In the genomic region with DNA sequence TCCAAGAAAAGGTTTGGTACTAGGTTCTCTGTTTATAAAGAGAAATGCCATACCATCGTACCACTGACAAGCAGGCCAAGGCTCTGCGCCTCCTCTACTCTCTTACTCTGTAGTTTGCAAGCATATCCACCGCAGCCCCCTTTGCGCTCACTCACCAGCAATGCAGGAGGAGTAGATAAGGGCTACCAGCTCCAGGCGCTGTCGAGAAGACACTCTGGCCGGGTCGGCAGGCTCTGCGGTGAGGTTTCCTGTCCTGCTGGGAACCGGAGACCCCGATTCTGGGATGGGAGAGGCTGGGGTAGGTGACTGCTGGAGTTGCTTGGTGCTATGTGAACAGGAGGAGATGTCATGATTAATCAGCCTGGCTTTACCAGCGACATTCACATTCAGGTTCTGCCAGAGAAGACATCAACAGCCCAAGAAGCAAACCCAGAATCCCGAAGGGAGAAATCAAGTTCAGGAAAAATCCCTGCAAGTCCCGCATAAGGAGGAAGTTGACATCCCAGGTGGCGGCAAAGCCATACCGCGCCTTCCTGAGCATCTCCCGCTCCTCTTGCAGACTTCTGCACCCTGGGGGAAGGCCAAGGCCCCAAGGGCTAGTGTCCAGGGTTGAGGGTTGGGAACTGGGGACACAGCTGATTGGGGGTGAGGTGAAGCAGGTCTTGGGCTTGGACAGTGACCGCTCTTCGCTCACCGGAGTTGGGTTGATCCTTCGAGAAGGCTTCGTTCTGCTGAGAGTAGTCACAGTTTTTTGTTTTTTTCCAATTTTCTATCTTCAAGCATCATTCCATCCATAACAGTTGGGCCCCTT, we compare ENCODE assay signal across 8 mouse cellular contexts.
DNase-seq lines count a peak whose midpoint lies in the region; ATAC-seq and TF ChIP-seq lines count a peak whose summit lies in the region.

No protein-coding gene starts in this region.

- no peak for ATAC-seq in heart, embryonic 16.5 days (replicated peaks; ENCODE audit: extremely low read depth, insufficient read depth, low FRiP score)
- ATAC-seq in liver, embryonic 11.5 days (replicated peaks; ENCODE audit: low FRiP score), result peak; percentile 46
- no peak for ATAC-seq in activated CD4-positive, CD25-positive, alpha-beta regulatory T cell, adult 4 months

- peak; percentile 28 for DNase-seq in adrenal gland, postnatal 14 days
- DNase-seq in adrenal gland, postnatal 4 days (ENCODE audit: low spot score in 2 of 2), result no peak
- DNase-seq in 3134 (ENCODE audit: extremely low read depth, insufficient read length, low spot score), result peak; percentile 27
- peak; percentile 69 for DNase-seq in liver, embryonic 11.5 days (ENCODE audit: low spot score)

- peaks cover 35% of the 10 kb centered on the region for H3K36me3 ChIP-seq in heart, embryonic 16.5 days (ENCODE audit: control insufficient read depth, insufficient read depth)
- H3K36me3 ChIP-seq in liver, embryonic 11.5 days (ENCODE audit: control insufficient read depth, insufficient read depth, low read length), result peaks cover 29% of the 10 kb centered on the region
- H3K36me3 ChIP-seq in small intestine, adult 2 months (ENCODE audit: control insufficient read depth, insufficient read depth, low read length), result peaks cover 27% of the 10 kb centered on the region

- no peak for TF ChIP-seq CTCF in cortical plate, adult 2 months (IDR thresholded peaks at IDR 0.05; ENCODE audit: extremely low read depth, insufficient read depth, low read length)
- TF ChIP-seq CTCF in small intestine, adult 2 months (IDR thresholded peaks at IDR 0.05; ENCODE audit: extremely low read depth, insufficient read length, insufficient replicate concordance, low read depth, low read length), result no peak

- H3K27ac ChIP-seq in cortical plate, adult 2 months (ENCODE audit: insufficient read depth, low read length), result no peak overlapping the region
- peak overlapping the region; percentile 96 for H3K27ac ChIP-seq in heart, embryonic 16.5 days (ENCODE audit: low read length)
- H3K27ac ChIP-seq in liver, embryonic 11.5 days (ENCODE audit: low read depth, low read length), result peak overlapping the region; percentile 95; the same call in 1 of the 2 replicates
- H3K27ac ChIP-seq in small intestine, adult 2 months (ENCODE audit: insufficient read depth, low read depth, low read length), result no peak overlapping the region

- peak overlapping the region; percentile 100 for H3K4me3 ChIP-seq in cortical plate, adult 2 months (ENCODE audit: insufficient read depth, low read length)
- peak overlapping the region; percentile 97 for H3K4me3 ChIP-seq in heart, embryonic 16.5 days (ENCODE audit: low read length)
- peak overlapping the region; percentile 92 for H3K4me3 ChIP-seq in liver, embryonic 11.5 days (ENCODE audit: low read depth, low read length)
- peak overlapping the region; percentile 65 for H3K4me3 ChIP-seq in small intestine, adult 2 months (ENCODE audit: low read depth, low read length)

- no peak for TF ChIP-seq POLR2A in cortical plate, adult 2 months (IDR thresholded peaks at IDR 0.05; ENCODE audit: extremely low read depth, insufficient read depth, low read length)
- TF ChIP-seq POLR2A in small intestine, adult 2 months (IDR thresholded peaks at IDR 0.05; ENCODE audit: low read depth, low read length), result no peak

- WGBS in heart, embryonic 16.5 days, result 3% methylated on average over 23 of the region's 23 CpGs
- WGBS in liver, embryonic 11.5 days, result 4% methylated on average over 23 of the region's 23 CpGs
- 25% methylated on average over 23 of the region's 23 CpGs for WGBS in small intestine, adult 2 months

- H3K9ac ChIP-seq in heart, embryonic 16.5 days (ENCODE audit: low read length), result peak overlapping the region; percentile 83
- H3K9ac ChIP-seq in liver, embryonic 11.5 days (ENCODE audit: low read depth, low read length), result peak overlapping the region; percentile 95

- H3K4me2 ChIP-seq in heart, embryonic 16.5 days (ENCODE audit: low read depth, low read length), result peak overlapping the region; percentile 98
- H3K4me2 ChIP-seq in liver, embryonic 11.5 days, result peak overlapping the region; percentile 93

- H3K27me3 ChIP-seq in heart, embryonic 16.5 days (ENCODE audit: control insufficient read depth, insufficient read depth, low read length), result no peaks in the 10 kb centered on the region
- no peaks in the 10 kb centered on the region for H3K27me3 ChIP-seq in liver, embryonic 11.5 days (replicated peaks; ENCODE audit: control insufficient read depth, insufficient read depth, low read length)
- H3K27me3 ChIP-seq in small intestine, adult 2 months (ENCODE audit: control insufficient read depth, insufficient read depth, low read length), result no peaks in the 10 kb centered on the region

- H3K9me3 ChIP-seq in heart, embryonic 16.5 days (replicated peaks; ENCODE audit: control insufficient read depth, low read length), result no peaks in the 10 kb centered on the region
- H3K9me3 ChIP-seq in liver, embryonic 11.5 days (ENCODE audit: control insufficient read depth, low read length), result no peaks in the 10 kb centered on the region

- peaks cover 8% of the 10 kb centered on the region; the same call in 1 of the 2 replicates for H3K4me1 ChIP-seq in cortical plate, adult 2 months (ENCODE audit: control insufficient read depth, insufficient read depth, low read length)
- H3K4me1 ChIP-seq in heart, embryonic 16.5 days (ENCODE audit: control insufficient read depth, insufficient read depth, low read length), result peaks cover 27% of the 10 kb centered on the region
- peaks cover 25% of the 10 kb centered on the region for H3K4me1 ChIP-seq in liver, embryonic 11.5 days (replicated peaks; ENCODE audit: control insufficient read depth, insufficient read depth, low read length)
- H3K4me1 ChIP-seq in small intestine, adult 2 months (ENCODE audit: control insufficient read depth, insufficient read depth, insufficient read length, low read length), result peaks cover 9% of the 10 kb centered on the region

Comparison
In these comparisons a context has a peak if more than half of its experiments do, and no peak if none do; other contexts are left out.
1. DNase-seq: peak in adrenal gland, postnatal 14 days (single experiment), 3134 (single experiment) and liver, embryonic 11.5 days (single experiment); none in adrenal gland, postnatal 4 days (0 of 2).
2. H3K27ac ChIP-seq: peak in heart, embryonic 16.5 days (single experiment) and liver, embryonic 11.5 days (single experiment); none in cortical plate, adult 2 months (single experiment) and small intestine, adult 2 months (single experiment).
3. Peak in every context shown above with its lines, with median percentiles within 50 percentile points of each other: H3K4me3 ChIP-seq.